Mouse (Mus musculus) ES-Bruce4 (cell line): ENCODE measurements at regions not wholly inside any gene's neighbourhood (a gene's known extent, or its start where the extent isn't known, plus 50 kb on each side); places are given as distances from the start of the nearest gene placed in this dataset.

Experiments
- H3K27ac ChIP-seq: 2 replicates; pipeline ENCODE4 v1.5.1; 2012; ENCODE audit warnings: low read length, inconsistent platforms; ENCODE audit not compliant: insufficient read depth
- H3K27me3 ChIP-seq: 2 replicates; pipeline ENCODE4 v1.6.1; 2012; ENCODE audit warnings: mild to moderate bottlenecking, low read length, inconsistent platforms; ENCODE audit not compliant: control insufficient read depth, poor library complexity, insufficient read depth, severe bottlenecking
- H3K36me3 ChIP-seq: 2 replicates; pipeline ENCODE4 v1.6.1; 2012; ENCODE audit warnings: inconsistent platforms, mild to moderate bottlenecking, low read length, moderate library complexity; ENCODE audit not compliant: control insufficient read depth, poor library complexity, insufficient read depth, severe bottlenecking
- H3K4me1 ChIP-seq: one replicate; pipeline ENCODE4 v1.8.1; 2011; ENCODE audit warnings: low read length; ENCODE audit not compliant: control insufficient read depth, insufficient read depth
- H3K4me3 ChIP-seq: 2 replicates; pipeline ENCODE4 v1.5.1; 2011; ENCODE audit warnings: low read depth, mild to moderate bottlenecking, low read length
- H3K9ac ChIP-seq: 2 replicates; pipeline ENCODE4 v1.6.1; 2012; ENCODE audit warnings: low read depth, mild to moderate bottlenecking, inconsistent platforms; ENCODE audit not compliant: poor library complexity, severe bottlenecking
- H3K9me3 ChIP-seq: replicated peaks from 2 replicates; pipeline ENCODE4 v1.6.1; 2012; ENCODE audit warnings: mild to moderate bottlenecking, low read length, inconsistent platforms; ENCODE audit not compliant: control insufficient read depth, poor library complexity, insufficient read depth, severe bottlenecking
- CTCF ChIP-seq: IDR thresholded peaks from one replicate; pipeline ENCODE4 v1.8.1; 2011; ENCODE audit warnings: low read depth, low read length
- EP300 ChIP-seq: IDR thresholded peaks from 2 replicates; pipeline ENCODE4 v1.6.1; 2011; ENCODE audit warnings: low read depth, low read length; ENCODE audit not compliant: insufficient read depth
- POLR2A ChIP-seq: IDR thresholded peaks from one replicate; pipeline ENCODE4 v1.8.1; 2011; ENCODE audit warnings: low read length; ENCODE audit not compliant: insufficient read depth

GRCm38 (mm10) chr3:100366884-100367840 lies 122.0 kb downstream of the Tent5c start:
- no peak overlapping the region for H3K9ac ChIP-seq
- H3K27me3 ChIP-seq = no peaks in the 10 kb centered on the region
- H3K4me1 ChIP-seq = no peaks in the 10 kb centered on the region
- no peak overlapping the region for H3K27ac ChIP-seq
- no peaks in the 10 kb centered on the region for H3K9me3 ChIP-seq
- H3K36me3 ChIP-seq = no peaks in the 10 kb centered on the region
- H3K4me3 ChIP-seq = no peak overlapping the region
- TF ChIP-seq CTCF (no peak), EP300 (no peak), POLR2A (no peak)

DNA sequence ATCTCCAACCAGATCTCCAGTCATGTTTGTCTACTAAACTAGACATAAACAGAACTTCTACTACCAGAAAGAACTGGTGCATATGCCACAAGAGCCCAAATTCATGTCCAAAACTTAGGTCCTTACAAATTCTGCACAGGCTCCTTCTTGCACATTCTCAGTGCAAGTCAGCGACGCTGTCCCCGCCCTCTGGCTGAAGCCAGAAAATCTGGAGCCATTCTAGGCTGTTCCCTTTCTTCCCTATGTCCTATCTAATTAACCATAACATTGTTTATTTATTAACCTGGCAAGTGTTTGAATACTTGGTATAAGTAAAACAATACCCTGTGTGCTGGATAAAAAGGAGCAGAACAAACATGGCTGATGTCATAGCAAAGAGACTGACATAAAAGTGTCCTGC lies 122.7 kb downstream of the Tent5c start:
- Histone ChIP-seq H3K36me3 (no peaks in the 10 kb centered on the region), H3K27ac (no peak overlapping the region), H3K4me1 (no peaks in the 10 kb centered on the region), H3K4me3 (no peak overlapping the region), H3K27me3 (no peaks in the 10 kb centered on the region), H3K9ac (no peak overlapping the region), H3K9me3 (no peaks in the 10 kb centered on the region)
- TF ChIP-seq CTCF (no peak), POLR2A (no peak), EP300 (no peak)

DNA sequence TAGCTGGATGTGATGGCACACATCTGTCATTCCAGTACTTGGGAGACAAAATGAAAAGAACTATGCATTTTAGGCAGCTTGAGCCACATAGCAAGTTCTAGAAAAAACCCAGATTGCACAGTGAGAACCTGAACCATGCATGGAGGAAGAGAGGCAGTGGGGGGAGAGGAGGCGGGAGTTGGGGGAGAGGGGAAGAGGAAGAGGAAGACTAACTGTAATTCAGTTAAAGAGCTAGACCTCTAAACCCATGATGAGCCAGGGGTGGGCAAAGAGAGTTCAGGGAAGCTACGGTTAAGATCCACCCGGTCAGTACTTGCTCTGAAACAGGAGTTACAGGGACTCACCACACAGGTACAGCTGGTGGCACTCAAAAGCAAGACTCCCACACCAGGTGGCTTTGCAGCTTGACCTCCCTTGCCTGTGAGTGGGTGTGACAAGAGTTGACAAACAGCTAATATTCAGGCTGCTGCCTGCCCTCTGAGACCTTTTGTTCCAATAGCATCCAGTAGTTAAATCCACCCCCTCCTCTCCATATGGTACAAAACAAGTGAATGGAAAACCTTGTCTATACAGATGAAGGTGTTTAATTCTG lies 123.7 kb downstream of the Tent5c start:
- Histone ChIP-seq H3K9ac (no peak overlapping the region), H3K36me3 (no peaks in the 10 kb centered on the region), H3K4me3 (no peak overlapping the region), H3K27ac (no peak overlapping the region), H3K27me3 (no peaks in the 10 kb centered on the region), H3K9me3 (no peaks in the 10 kb centered on the region), H3K4me1 (no peaks in the 10 kb centered on the region)
- TF ChIP-seq POLR2A = no peak
- no peak for TF ChIP-seq EP300
- no peak for TF ChIP-seq CTCF

GRCm38 (mm10) chr3:100364706-100365105 lies 124.4 kb downstream of the Tent5c start:
- TF ChIP-seq EP300 = no peak
- TF ChIP-seq POLR2A = no peak
- no peak for TF ChIP-seq CTCF
- Histone ChIP-seq H3K27ac (no peak overlapping the region), H3K4me1 (no peaks in the 10 kb centered on the region), H3K27me3 (no peaks in the 10 kb centered on the region), H3K36me3 (no peaks in the 10 kb centered on the region), H3K9ac (no peak overlapping the region), H3K9me3 (no peaks in the 10 kb centered on the region), H3K4me3 (no peak overlapping the region)

DNA sequence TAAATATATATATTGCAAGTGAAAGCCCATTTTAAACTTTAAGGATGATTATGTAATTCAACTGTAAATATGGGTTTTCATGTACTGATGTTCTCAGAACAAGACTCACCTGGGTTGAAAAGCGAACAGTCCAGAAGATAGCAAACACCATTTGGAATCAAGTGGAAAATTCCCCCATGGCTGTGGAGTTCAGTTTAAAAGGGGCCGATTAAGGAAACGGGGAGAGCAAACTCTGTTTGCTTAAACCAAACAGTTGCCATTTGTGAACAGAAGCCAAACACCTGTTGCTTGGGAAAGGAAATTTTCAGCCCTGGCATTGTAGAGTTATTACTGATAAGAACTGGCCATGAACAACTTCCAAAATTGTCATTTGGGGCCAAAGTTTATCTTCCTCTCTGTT lies 126.1 kb downstream of the Tent5c start:
- TF ChIP-seq POLR2A = no peak
- TF ChIP-seq CTCF = no peak
- no peak for TF ChIP-seq EP300

GRCm38 (mm10) chr3:100360019-100360418 lies 129.1 kb downstream of the Tent5c start:
- TF ChIP-seq POLR2A (no peak), EP300 (no peak), CTCF (no peak)
- Histone ChIP-seq H3K9me3 (no peaks in the 10 kb centered on the region), H3K9ac (no peak overlapping the region), H3K27ac (no peak overlapping the region), H3K27me3 (no peaks in the 10 kb centered on the region), H3K4me3 (no peak overlapping the region), H3K36me3 (no peaks in the 10 kb centered on the region), H3K4me1 (peaks cover 1% of the 10 kb centered on the region)

More for the DNA sequence above, 126.1 kb downstream of the Tent5c start:
- no peak overlapping the region for H3K9ac ChIP-seq
- peaks cover 1% of the 10 kb centered on the region for H3K4me1 ChIP-seq
- no peak overlapping the region for H3K27ac ChIP-seq
- H3K36me3 ChIP-seq = no peaks in the 10 kb centered on the region
- H3K27me3 ChIP-seq = no peaks in the 10 kb centered on the region
- H3K4me3 ChIP-seq = no peak overlapping the region
- no peaks in the 10 kb centered on the region for H3K9me3 ChIP-seq
